Mouse (Mus musculus): Measurements from ENCODE around the gene Asb17. TPM values are rescaled to one million over a fixed set of nuclear protein-coding genes. Genes with fewer than 3 reads are reported as not detected.
"Not testable (repeated sequence)": the region's sequence is repeated elsewhere in the genome, so short reads cannot be mapped to it uniquely, and the experiment has no call there.

The Asb17 gene
- total RNA-seq, 1 experiment from 2014 or later, result not detected

DNA sequence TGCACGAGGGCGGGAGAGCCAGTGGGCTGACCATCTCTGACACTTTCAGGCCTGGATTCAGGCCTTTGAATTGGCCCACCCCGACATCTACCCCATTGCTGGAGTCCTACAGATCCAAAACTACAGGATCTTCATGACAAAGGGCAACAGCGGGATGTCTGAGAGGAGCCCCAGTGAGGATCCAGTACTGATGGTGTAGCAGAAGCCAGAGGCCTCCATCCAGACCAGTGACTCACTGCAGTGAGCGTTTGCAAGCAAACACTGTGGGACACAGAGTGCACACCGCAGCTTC is 11.4 kb upstream of the Asb17 start:
- DNase-seq, result no peak

DNA sequence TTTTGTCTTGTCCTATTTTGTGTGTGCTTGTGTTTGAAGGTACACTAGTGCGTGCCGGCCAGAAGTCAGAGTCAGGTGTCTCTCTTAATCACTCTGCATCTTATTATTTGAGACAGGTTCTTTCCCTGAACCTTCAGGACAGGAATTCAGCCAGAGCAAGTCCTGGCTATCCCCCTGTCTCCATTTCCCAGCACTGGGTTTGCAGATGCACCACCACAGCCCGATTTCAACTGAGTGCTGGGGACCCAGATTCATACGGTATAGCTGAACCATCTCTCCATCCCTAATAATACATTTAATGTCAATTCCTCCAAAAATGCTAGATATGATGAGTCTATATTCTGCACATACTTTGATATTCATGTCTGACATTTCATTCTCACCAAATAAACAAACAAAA is 9.9 kb upstream of the Asb17 start:
- no peak for DNase-seq

GRCm38 (mm10) chr3:153835455-153836086 is 8.4 kb upstream of the Asb17 start:
- DNase-seq, result peak; percentile 75

DNA sequence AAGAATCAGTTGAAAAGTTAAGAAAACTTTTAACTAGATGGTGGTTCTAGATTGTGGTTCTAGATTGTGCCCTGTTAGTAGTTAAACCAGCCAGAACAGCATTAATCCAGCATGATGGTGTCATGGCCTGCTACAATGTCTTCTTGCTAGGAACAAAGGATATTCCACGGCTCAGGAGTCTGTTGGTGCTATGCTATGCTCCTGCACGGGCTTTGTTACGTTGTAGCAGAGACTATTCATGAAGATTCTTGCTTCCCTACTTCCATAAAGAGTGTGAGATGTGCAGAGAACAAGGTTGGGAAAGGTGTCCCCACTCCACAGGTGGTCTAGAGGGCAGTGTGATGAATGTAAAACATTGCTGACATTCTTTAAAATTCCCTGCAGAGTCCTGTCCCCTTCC is 7.7 kb upstream of the Asb17 start:
- no peak for DNase-seq

DNA sequence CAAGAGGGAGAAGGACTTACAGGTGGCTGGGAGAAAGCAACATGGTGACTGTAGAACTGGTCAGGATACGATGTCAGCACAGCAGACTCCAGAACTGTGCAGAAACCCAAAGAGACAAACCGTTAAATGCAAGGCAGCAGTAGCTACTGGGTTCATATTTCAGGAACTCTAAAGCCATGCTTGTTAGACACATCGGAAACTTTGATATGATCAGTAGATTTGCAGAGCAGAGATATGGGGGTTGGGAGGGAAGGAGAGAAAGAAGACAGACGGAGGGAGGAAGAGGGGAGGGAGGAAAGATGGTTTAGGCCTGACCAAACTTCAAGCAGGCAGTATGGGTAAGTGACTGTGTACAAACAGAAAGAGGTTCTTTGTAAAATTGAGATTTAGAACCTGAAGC is 6.4 kb upstream of the Asb17 start:
- DNase-seq, result no peak

- DNase-seq, result no peak
Measured at GRCm38 (mm10) chr3:153844757-153845156, 748 bp downstream of the Asb17 start.

DNA sequence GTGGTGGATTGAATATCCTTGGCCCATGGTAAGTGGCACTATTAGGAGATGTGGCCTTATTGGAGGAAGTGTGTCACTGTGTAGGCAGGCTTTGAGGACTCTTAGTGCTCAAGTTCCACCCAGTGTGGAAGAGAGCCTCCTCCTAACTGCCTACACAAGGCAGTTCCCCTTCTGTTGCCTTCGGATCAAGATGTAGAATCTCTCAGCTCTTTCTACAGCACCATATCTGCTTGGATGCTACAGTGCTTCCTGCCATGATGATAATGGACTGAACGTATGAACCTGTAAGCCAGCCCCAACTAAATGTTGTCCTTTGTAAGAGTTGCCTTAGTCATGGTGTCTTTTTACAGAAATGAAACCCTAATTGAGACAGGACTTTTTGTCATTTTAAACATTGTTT is 1.5 kb downstream of the Asb17 start:
- DNase-seq, result no peak

GRCm38 (mm10) chr3:153846109-153846508 is 2.1 kb downstream of the Asb17 start:
- no peak for DNase-seq

DNA sequence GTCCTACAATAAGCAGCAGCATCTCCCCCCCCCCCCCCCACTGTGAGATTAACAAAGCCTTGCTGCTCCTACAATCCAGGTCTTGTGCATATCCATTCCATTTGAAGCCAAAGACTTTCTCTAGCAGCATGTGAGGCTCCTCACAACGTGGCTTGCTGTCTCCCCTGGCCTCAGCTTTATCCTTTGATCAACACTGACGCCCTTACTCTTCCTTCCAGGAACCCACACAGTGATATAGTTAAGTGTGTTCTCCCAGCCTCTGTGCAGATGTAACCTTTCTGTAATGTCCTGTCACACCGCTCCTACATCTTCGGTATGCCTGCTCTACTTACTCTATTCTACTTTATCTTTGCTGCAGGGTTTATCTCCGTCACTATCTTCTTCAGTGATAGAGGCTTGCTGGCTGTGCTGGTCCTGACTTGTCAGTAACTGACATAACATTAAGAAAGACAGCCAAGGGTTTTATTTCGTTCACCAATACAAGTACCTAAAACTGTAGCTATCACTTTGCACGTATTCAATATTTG is 3.3 kb downstream of the Asb17 start:
- DNase-seq, result no peak

DNA sequence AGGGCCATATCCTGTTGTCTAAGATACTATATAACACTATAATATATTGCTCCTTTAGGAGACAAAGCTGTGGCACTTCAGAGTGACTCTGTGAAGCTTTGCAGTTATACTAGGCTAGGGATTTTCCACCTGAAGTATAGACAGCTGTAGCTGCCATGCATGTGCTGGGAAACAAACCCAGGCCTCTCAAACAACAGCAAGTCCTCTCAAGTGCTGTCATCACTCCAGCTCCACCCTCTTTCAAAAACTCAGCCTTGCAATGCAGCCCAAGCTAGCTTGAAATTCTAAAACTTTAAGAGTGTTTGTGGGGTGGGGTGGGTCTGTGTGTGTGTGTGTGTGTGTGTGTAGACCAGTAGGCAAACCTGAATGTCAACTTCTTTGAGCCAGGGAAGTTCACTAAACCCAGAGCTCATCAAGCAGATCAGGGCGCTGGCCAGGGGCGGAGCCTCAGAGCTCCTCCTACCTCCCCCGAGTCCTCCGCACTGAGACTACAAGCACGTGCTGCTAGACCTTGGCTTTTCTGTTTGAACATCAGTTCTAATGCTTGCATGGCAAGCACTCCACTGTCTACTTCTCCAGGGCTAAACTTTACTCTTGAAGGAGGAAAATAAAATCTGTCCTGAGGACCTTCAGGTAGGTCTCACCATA is 5.5 kb downstream of the Asb17 start:
- peak; percentile 16 for DNase-seq

- no peak for DNase-seq
Measured at GRCm38 (mm10) chr3:153850759-153851158, 6.8 kb downstream of the Asb17 start.

- DNase-seq, result no peak
Measured at GRCm38 (mm10) chr3:153852266-153852665, 8.3 kb downstream of the Asb17 start.

DNA sequence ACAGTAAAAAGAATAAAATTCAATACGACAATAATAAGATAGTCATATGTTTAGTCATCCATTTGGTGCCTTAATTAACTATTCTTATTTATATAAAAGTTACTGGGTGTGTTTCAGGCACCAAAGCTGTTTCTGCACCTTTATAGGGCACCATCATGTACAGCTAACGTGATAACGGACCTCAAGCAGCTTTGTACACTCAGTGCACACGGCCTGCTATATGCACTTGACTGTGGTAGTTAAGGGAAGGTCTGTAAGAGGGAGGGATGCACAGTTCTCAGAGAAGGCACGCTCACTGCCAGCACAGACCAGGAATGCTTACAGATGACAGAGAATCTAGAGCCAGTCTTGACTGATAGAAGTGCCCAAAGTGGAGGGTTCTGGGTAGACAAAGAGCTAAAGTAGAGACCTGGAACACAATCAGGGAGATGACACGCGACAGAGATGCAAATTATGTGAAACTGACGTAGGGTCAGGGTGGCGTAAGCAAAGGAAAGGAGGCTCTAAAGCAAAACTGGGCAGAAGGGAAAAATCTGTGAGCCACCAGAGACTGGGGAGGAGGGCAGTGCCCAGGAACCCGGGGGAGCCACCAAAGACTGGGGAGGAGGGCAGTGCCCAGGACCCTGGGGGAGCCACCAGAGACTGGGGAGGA is 14.5 kb downstream of the Asb17 start:
- no peak for DNase-seq

DNA sequence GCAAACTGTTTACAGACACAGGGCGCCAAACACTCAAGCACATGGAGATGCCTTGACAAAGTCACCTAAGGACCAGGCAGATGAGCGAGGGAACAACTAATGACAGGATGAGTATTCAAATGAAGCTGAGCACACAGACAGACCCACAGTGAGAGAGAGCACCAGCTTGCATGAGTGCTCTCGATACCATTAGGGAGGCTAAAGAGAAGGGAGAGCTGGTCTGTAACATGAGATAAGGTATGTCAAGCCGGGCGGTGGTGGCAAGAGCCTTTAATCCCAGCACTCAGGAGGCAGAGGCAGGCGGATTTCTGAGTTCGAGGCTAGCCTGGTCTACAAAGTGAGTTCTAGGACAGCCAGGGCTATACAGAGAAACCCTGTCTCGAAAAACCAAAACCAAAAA is 16.4 kb downstream of the Asb17 start:
- DNase-seq, result not testable (repeated sequence)

DNA sequence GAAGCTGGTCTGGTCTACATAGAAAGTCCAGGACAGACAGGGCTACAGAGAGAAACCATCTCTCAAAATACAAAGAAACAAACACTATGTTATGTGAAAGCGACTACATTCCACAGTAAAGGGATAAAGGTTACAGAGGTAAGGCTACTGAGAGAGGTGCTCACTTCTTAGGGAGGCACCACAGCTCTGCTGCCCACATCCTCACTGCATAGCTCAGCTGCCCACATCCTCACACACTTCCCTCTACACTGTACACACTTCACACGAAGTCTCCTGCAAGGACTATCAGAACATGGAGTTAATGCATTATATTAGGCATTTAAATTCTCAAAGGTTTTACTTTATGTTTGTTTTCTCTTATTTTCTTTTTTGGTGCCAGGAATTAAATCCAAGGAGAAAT is 19.8 kb downstream of the Asb17 start:
- DNase-seq, result no peak

DNA sequence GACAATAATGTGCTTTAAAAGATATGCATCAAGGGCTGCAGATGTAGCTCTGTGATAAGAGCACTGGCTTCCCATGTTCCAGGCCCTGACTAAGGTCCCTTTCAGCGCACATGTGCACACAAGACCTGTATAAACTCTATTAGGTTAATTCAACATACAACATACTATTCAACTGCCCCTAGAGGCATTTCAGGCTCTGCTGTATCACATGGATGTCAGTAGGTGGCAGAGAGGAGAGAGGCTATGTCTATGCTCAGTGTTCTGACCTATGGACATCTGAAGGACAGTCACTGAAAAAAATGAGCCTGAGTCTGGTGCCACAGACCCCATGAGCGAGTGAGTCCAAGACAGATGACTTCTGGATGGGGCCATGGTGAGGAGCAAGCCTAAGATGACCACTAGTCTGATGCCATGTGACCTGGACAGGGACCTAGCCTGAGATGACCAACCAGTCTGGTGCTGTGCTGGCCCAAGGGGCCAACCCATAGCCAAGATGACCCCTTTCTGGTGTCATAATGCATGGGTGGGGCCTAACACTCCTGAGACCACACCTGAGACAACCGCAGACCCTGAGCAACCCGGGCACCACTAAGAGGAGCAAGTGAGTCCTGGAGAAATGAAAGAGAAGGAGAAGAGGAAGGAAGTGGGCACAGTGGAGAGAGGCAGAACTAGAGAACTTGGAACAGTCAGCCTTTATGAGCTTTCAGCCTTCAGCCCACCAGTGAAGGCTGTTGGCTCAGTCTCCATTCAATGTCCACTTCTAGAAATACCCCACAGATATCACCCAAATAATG is 20.8 kb downstream of the Asb17 start:
- DNase-seq, result no peak

GRCm38 (mm10) chr3:153867149-153868136 is 23.4 kb downstream of the Asb17 start:
- no peak for DNase-seq

- no peak for DNase-seq
Measured at GRCm38 (mm10) chr3:153871396-153871795, 27.4 kb downstream of the Asb17 start.

- no peak for DNase-seq
Measured at GRCm38 (mm10) chr3:153886296-153886695, 42.3 kb downstream of the Asb17 start.

DNA sequence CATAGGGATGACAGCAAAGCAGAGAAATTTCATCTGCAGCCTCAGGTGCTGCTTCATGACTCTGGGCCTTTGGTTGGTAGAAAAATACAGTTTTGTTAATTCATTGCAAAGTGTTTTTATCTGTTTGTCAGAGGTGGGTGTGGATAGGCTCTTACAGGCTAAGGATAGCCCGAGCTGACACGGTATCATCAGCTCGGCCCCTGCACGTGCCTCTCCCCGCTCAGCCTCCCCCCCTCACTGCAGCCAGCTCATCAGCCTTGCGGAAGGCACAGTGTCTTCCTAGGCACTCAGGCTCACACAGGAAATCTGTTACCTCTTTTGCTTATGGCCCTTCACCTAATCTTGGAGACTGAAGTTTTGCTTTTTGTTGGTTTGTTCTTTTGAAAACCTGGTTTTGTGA is 44.1 kb downstream of the Asb17 start:
- DNase-seq, result no peak

DNA sequence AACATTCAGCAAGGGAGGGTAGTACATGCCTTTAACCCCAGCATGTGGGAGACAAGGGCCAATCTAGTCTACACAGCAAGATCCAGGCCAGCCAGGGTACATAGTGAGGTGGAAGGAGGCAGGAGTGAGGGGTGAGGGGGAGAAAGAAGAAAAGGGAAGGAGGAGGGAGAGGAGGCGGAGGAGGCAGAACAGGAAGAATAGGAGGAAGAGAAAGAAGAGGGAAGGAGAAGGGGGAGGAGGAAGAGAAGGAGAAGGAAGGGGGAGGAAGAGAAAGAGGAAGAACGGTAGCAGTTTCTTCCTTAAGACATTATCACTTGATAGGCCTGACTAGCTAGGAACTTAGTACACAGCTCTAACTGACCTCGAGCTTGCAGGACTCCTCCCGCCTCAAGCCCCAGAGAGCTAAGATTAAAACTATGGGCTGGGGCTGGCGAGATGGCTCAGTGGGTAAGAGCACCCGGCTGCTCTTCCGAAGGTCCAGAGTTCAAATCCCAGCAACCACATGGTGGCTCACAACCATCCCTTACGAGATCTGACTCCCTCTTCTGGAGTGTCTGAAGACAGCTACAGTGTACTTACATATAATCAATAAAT is 45.3 kb downstream of the Asb17 start:
- no peak for DNase-seq
